Mouse (Mus musculus): ENCODE measurements at regions not wholly inside any gene's neighbourhood (a gene's known extent, or its start where the extent isn't known, plus 50 kb on each side); places are given as distances from the start of the nearest gene placed in this dataset.

GRCm38 (mm10) chr14:74397202-74397601, 243.4 kb upstream of the Htr2a start:
- TF ChIP-seq CTCF (IDR thresholded peaks at IDR 0.05; ENCODE audit: borderline replicate concordance, extremely low read depth, insufficient read depth, insufficient read length) (no peak), POLR2A (IDR thresholded peaks at IDR 0.05; ENCODE audit: borderline replicate concordance, extremely low read depth, insufficient read depth, insufficient read length, poor library complexity, severe bottlenecking) (no peak)
